In the genomic region with DNA sequence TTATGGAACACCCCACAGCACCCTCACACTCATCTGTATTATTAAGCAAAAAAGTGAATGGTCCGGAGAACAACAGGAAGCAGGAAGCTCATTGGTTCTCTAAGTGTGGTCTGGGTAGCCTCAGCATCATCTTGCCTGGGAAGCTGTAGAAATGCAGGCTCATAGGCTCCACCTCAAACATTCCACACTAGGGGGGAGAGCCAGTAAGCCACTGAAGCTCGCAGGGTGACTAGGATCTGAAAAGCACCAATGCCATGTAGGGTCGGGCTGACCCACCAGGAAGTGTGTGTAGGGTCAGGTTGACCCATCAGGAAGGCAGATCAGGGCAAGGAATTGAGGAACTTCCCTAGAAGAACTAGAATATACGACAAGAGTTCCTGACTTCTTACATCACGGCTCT, we compare ENCODE assay signal across 18 mouse cellular contexts.
DNase-seq lines count a peak whose midpoint lies in the region; ATAC-seq and TF ChIP-seq lines count a peak whose summit lies in the region.
"Had no signal": no experiment of that assay in that cellular context is flagged by ENCODE, and none has a peak within 500 bp of the region (broad histone marks: within the 10 kb centered on the region; RNA-seq: fewer than 3 reads in every experiment).

No protein-coding gene starts in this region.

- TF ChIP-seq RAD21 in CH12.LX (IDR thresholded peaks at IDR 0.05; ENCODE audit: low read depth, low read length) = no peak

- in situ Hi-C loops in CH12.LX (cut with MboI; ENCODE audit: low pct_ligation_motif_present, low pct_unique_long_range_greater_than_20kb, low sequenced_read_pairs) = loop anchor here (25.0 kb wide), 1 partner anchor 420 kb away; a partner anchor contains a TSS

- no peak overlapping the region for H3K4me2 ChIP-seq in kidney, postnatal 0 days (ENCODE audit: low read length)
- H3K4me2 ChIP-seq in CH12.LX (ENCODE audit: insufficient read depth, low read depth, poor library complexity, severe bottlenecking) = no peak overlapping the region
- H3K4me2 ChIP-seq in heart, embryonic 12.5 days = no peak overlapping the region
- H3K4me2 ChIP-seq: forebrain, embryonic 13.5 days; heart, embryonic 13.5 days; hindbrain, embryonic 14.5 days had no signal

- no peak overlapping the region for H3K9ac ChIP-seq in kidney, postnatal 0 days (ENCODE audit: low read depth, low read length)
- H3K9ac ChIP-seq in CH12.LX (ENCODE audit: insufficient read depth, low read depth) = no peak overlapping the region
- H3K9ac ChIP-seq in heart, embryonic 12.5 days = no peak overlapping the region
- H3K9ac ChIP-seq: forebrain, embryonic 13.5 days; forebrain, postnatal 0 days; heart, embryonic 13.5 days; hindbrain, embryonic 14.5 days had no signal

- H3K79me2 ChIP-seq in CH12.LX (replicated peaks; ENCODE audit: control insufficient read depth, extremely low read depth, insufficient read depth, poor library complexity, severe bottlenecking) = no peaks in the 10 kb centered on the region

- peak; percentile 32 for DNase-seq in kidney, postnatal 0 days (ENCODE audit: low spot score)
- no peak for DNase-seq in kidney, adult 11 months
- DNase-seq in CH12.LX (ENCODE audit: extremely low read depth) = no peak
- DNase-seq in adrenal gland, postnatal 14 days = no peak
- DNase-seq: adrenal gland, adult 2 months; cerebellum, adult 11-12 months; cerebellum, adult 9-10 months; cerebellum, postnatal 25 days; forebrain, postnatal 0 days; gastrocnemius, postnatal 14 days; heart, postnatal 4 days had no signal

- H3K4me3 ChIP-seq in kidney, postnatal 0 days (replicated peaks; ENCODE audit: low read depth, low read length) = no peak overlapping the region
- no peak overlapping the region for H3K4me3 ChIP-seq in CH12.LX (replicated peaks in 1 of 3; ENCODE audit: low read depth in 2 of 3, low read length in 2 of 3, poor library complexity in 1 of 3)
- no peak overlapping the region for H3K4me3 ChIP-seq in heart, embryonic 12.5 days
- H3K4me3 ChIP-seq: embryonic facial prominence, embryonic 10.5 days; forebrain, embryonic 13.5 days; heart, embryonic 13.5 days had no signal

- TF ChIP-seq CTCF in kidney, postnatal 0 days (IDR thresholded peaks at IDR 0.05; ENCODE audit: low read depth) = no peak
- TF ChIP-seq CTCF in CH12.LX (conservative IDR thresholded peaks at IDR 0.05 in 1 of 2, IDR thresholded peaks at IDR 0.05 in 1 of 2; ENCODE audit: low read depth in 2 of 2, low read length in 2 of 2) = no peak

- TF ChIP-seq POLR2A in CH12.LX (IDR thresholded peaks at IDR 0.05; ENCODE audit: low read depth, low read length) = no peak

- no peaks in the 10 kb centered on the region for H3K27me3 ChIP-seq in kidney, postnatal 0 days (ENCODE audit: insufficient read depth, low read length)
- H3K27me3 ChIP-seq in CH12.LX (replicated peaks) = no peaks in the 10 kb centered on the region
- H3K27me3 ChIP-seq in heart, embryonic 12.5 days (replicated peaks) = no peaks in the 10 kb centered on the region
- H3K27me3 ChIP-seq: forebrain, embryonic 13.5 days; heart, embryonic 13.5 days had no signal

- no peaks in the 10 kb centered on the region for H3K36me3 ChIP-seq in kidney, postnatal 0 days (ENCODE audit: insufficient read depth, low read length)
- H3K36me3 ChIP-seq in CH12.LX (replicated peaks in 1 of 2; ENCODE audit: control insufficient read depth in 1 of 2, insufficient read depth in 1 of 2, low read length in 1 of 2) = no peaks in the 10 kb centered on the region
- no peaks in the 10 kb centered on the region for H3K36me3 ChIP-seq in heart, embryonic 12.5 days
- H3K36me3 ChIP-seq: embryonic facial prominence, embryonic 10.5 days; heart, embryonic 13.5 days had no signal

- no peak for TF ChIP-seq EP300 in CH12.LX (IDR thresholded peaks at IDR 0.05; ENCODE audit: low read length)

- WGBS in kidney, postnatal 0 days = 52% methylated on average over 5 of the region's 5 CpGs
- 43% methylated on average over 5 of the region's 5 CpGs for WGBS in heart, embryonic 12.5 days

- ATAC-seq in kidney, postnatal 0 days (replicated peaks; ENCODE audit: low FRiP score, low read depth) = no peak
- ATAC-seq in hematopoietic stem cell, adult 5-6 weeks (replicated peaks in 1 of 2; ENCODE audit: insufficient read depth in 1 of 2, low FRiP score in 2 of 2, low TSS enrichment in 1 of 2, low read depth in 1 of 2, poor library complexity in 2 of 2, severe bottlenecking in 2 of 2) = peak; percentile 82 to 89
- ATAC-seq in megakaryocyte progenitor cell, adult 5-6 weeks (replicated peaks; ENCODE audit: poor library complexity) = peak; percentile 63
- no peak for ATAC-seq in heart, embryonic 12.5 days (ENCODE audit: insufficient number of reproducible peaks, low FRiP score)
- ATAC-seq: forebrain, embryonic 13.5 days; forebrain, postnatal 0 days had no signal

- dilution Hi-C loops in CH12.LX (cut with MboI; ENCODE audit: extremely low pct_ligation_motif_present, extremely low pct_unique_long_range_greater_than_20kb, low sequenced_read_pairs) = no loop called here

- H3K9me3 ChIP-seq in kidney, postnatal 0 days (replicated peaks; ENCODE audit: low read length) = no peaks in the 10 kb centered on the region
- no peaks in the 10 kb centered on the region for H3K9me3 ChIP-seq in CH12.LX (replicated peaks; ENCODE audit: low read length)
- H3K9me3 ChIP-seq in heart, embryonic 12.5 days (replicated peaks) = no peaks in the 10 kb centered on the region
- H3K9me3 ChIP-seq: embryonic facial prominence, embryonic 10.5 days; forebrain, embryonic 13.5 days; heart, embryonic 13.5 days had no signal

- H3K4me1 ChIP-seq in kidney, postnatal 0 days (replicated peaks; ENCODE audit: insufficient read depth, low read length) = no peaks in the 10 kb centered on the region
- peaks cover 39 to 75% of the 10 kb centered on the region in 2 experiments for H3K4me1 ChIP-seq in CH12.LX (ENCODE audit: control insufficient read depth in 1 of 2, insufficient read depth in 2 of 2)
- H3K4me1 ChIP-seq in heart, embryonic 12.5 days (replicated peaks) = 0 out of 2 replicates have a peak, but pooled peaks cover 2% of the 10 kb centered on the region
- H3K4me1 ChIP-seq: heart, embryonic 13.5 days had no signal

- H3K27ac ChIP-seq in kidney, postnatal 0 days = no peak overlapping the region
- H3K27ac ChIP-seq in CH12.LX (ENCODE audit: insufficient read depth, low read depth) = no peak overlapping the region
- no peak overlapping the region for H3K27ac ChIP-seq in heart, embryonic 12.5 days (ENCODE audit: poor library complexity, severe bottlenecking)
- H3K27ac ChIP-seq: embryonic facial prominence, embryonic 10.5 days; forebrain, embryonic 13.5 days; heart, embryonic 13.5 days; hindbrain, embryonic 14.5 days had no signal

TF ChIP-seq in CH12.LX, 34 proteins besides CTCF, POLR2A, EP300 and RAD21:
- TF ChIP-seq JUND (conservative IDR thresholded peaks at IDR 0.05; ENCODE audit: low read depth, low read length) (no peak), MXI1 (IDR thresholded peaks at IDR 0.05; ENCODE audit: low read depth, low read length) (no peak), ELF1 (IDR thresholded peaks at IDR 0.05; ENCODE audit: low read depth, low read length) (peak; percentile 18; the same call in 1 of the 2 replicates), NELFE (IDR thresholded peaks at IDR 0.05; ENCODE audit: low read depth, low read length) (no peak)

Comparison
In these comparisons a context has a peak if more than half of its experiments do, and no peak if none do; other contexts are left out.
1. ATAC-seq: peak in hematopoietic stem cell, adult 5-6 weeks (2 of 2) and megakaryocyte progenitor cell, adult 5-6 weeks (single experiment); none in kidney, postnatal 0 days (single experiment) and heart, embryonic 12.5 days (single experiment).